In genomic region chr11:54834596-54834995, GRCm38 (mm10) we compare ENCODE assay signal across 15 mouse cellular contexts. TPM values are rescaled to one million over a fixed set of nuclear protein-coding genes. Genes with fewer than 3 reads are reported as not detected.
DNase-seq lines count a peak whose midpoint lies in the region; ATAC-seq and TF ChIP-seq lines count a peak whose summit lies in the region.
"Had no signal": no experiment of that assay in that cellular context is flagged by ENCODE, and none has a peak within 500 bp of the region (broad histone marks: within the 10 kb centered on the region; RNA-seq: fewer than 3 reads in every experiment).

No protein-coding gene starts in this region.

- no peak overlapping the region for H3K4me2 ChIP-seq in heart, embryonic 11.5 days
- H3K4me2 ChIP-seq: limb, embryonic 13.5 days had no signal

- no peak for ATAC-seq in heart, embryonic 11.5 days (replicated peaks; ENCODE audit: insufficient number of reproducible peaks, low FRiP score, low TSS enrichment)
- peak; percentile 35 for ATAC-seq in inflammation-experienced regulatory T-cells, adult 6 months

- no peak overlapping the region for H3K4me3 ChIP-seq in heart, adult 2 months
- no peak overlapping the region for H3K4me3 ChIP-seq in heart, embryonic 11.5 days (ENCODE audit: low read depth, low read length)
- no peak overlapping the region for H3K4me3 ChIP-seq in thymus, adult 2 months (ENCODE audit: control insufficient read depth, insufficient read depth, low read length)
- H3K4me3 ChIP-seq: hindbrain, embryonic 10.5 days; limb, embryonic 13.5 days had no signal

- no peak overlapping the region for H3K9ac ChIP-seq in heart, adult 2 months (ENCODE audit: low read depth, low read length)
- no peak overlapping the region for H3K9ac ChIP-seq in heart, embryonic 11.5 days (ENCODE audit: low read depth, low read length)
- H3K9ac ChIP-seq: limb, embryonic 13.5 days had no signal

- no peak for DNase-seq in heart, adult 2 months
- peak; percentile 33 for DNase-seq in thymus, adult 2 months
- DNase-seq in thymus, adult 18-20 months, result no peak
- DNase-seq in adrenal gland, postnatal 36 days, result no peak
- DNase-seq in heart, postnatal 14 days, result no peak
- DNase-seq in kidney, postnatal 25 days, result no peak
- DNase-seq: adrenal gland, postnatal 25 days; cerebellum, postnatal 36 days; gastrocnemius, postnatal 25 days; kidney, postnatal 4 days had no signal

- no peak for TF ChIP-seq POLR2A in heart, adult 2 months (IDR thresholded peaks at IDR 0.05; ENCODE audit: insufficient read depth, low read depth, low read length)
- no peak for TF ChIP-seq POLR2A in thymus, adult 2 months (IDR thresholded peaks at IDR 0.05; ENCODE audit: control insufficient read depth, extremely low read depth, insufficient read depth, low read length, poor library complexity)

- intact Hi-C loops in heart, adult 2 months (cut with DNase I), result no loop called here
- intact Hi-C loops in heart, postnatal 14 days (cut with DNase I), result no loop called here

- H3K9me3 ChIP-seq in heart, embryonic 11.5 days (replicated peaks; ENCODE audit: control insufficient read depth, low read length), result no peaks in the 10 kb centered on the region
- H3K9me3 ChIP-seq: hindbrain, embryonic 10.5 days; limb, embryonic 13.5 days had no signal

- TF ChIP-seq EP300 in heart, adult 2 months (IDR thresholded peaks at IDR 0.05; ENCODE audit: insufficient read depth, low read depth, low read length), result no peak

- H3K4me1 ChIP-seq in heart, adult 2 months (ENCODE audit: control insufficient read depth, insufficient read depth, low read length), result no peaks in the 10 kb centered on the region
- no peaks in the 10 kb centered on the region for H3K4me1 ChIP-seq in heart, embryonic 11.5 days (ENCODE audit: control insufficient read depth, insufficient read depth, low read length)
- peaks cover 11% of the 10 kb centered on the region for H3K4me1 ChIP-seq in thymus, adult 2 months (replicated peaks; ENCODE audit: control insufficient read depth, insufficient read depth, low read length)
- H3K4me1 ChIP-seq: limb, embryonic 13.5 days had no signal

- H3K36me3 ChIP-seq in heart, adult 2 months (ENCODE audit: control insufficient read depth, insufficient read depth, low read length), result no peaks in the 10 kb centered on the region
- H3K36me3 ChIP-seq in heart, embryonic 11.5 days (ENCODE audit: control insufficient read depth, insufficient read depth, low read length), result no peaks in the 10 kb centered on the region
- no peaks in the 10 kb centered on the region for H3K36me3 ChIP-seq in thymus, adult 2 months (ENCODE audit: control insufficient read depth, insufficient read depth, low read length)
- H3K36me3 ChIP-seq: hindbrain, embryonic 10.5 days had no signal

- H3K79me2 ChIP-seq in heart, adult 2 months (replicated peaks; ENCODE audit: control insufficient read depth, insufficient read depth, low read length), result no peaks in the 10 kb centered on the region

- TF ChIP-seq CTCF in heart, adult 2 months (IDR thresholded peaks at IDR 0.05), result peak; percentile 48
- TF ChIP-seq CTCF in thymus, adult 2 months (IDR thresholded peaks at IDR 0.05; ENCODE audit: borderline replicate concordance, control insufficient read depth, extremely low read depth, insufficient read depth, low read length, poor library complexity), result no peak

- WGBS in heart, adult 2 months, result 67% methylated on average over 2 of the region's 2 CpGs
- 54% methylated on average over 2 of the region's 2 CpGs for WGBS in heart, embryonic 11.5 days (ENCODE audit: insufficient replicate concordance)
- WGBS in thymus, adult 2 months, result 85% methylated on average over 2 of the region's 2 CpGs

- H3K27me3 ChIP-seq in heart, adult 2 months (ENCODE audit: control insufficient read depth, insufficient read depth, low read length), result no peaks in the 10 kb centered on the region
- H3K27me3 ChIP-seq in heart, embryonic 11.5 days (ENCODE audit: control insufficient read depth, insufficient read depth, low read length), result no peaks in the 10 kb centered on the region
- H3K27me3 ChIP-seq in thymus, adult 2 months (ENCODE audit: control insufficient read depth, insufficient read depth, low read length), result no peaks in the 10 kb centered on the region
- H3K27me3 ChIP-seq: CH12.LX; limb, embryonic 13.5 days had no signal

- no peak overlapping the region for H3K27ac ChIP-seq in heart, adult 2 months
- H3K27ac ChIP-seq in heart, embryonic 11.5 days (ENCODE audit: low read depth, low read length), result no peak overlapping the region
- H3K27ac ChIP-seq in thymus, adult 2 months (ENCODE audit: control insufficient read depth, insufficient read depth, low read length), result no peak overlapping the region
- H3K27ac ChIP-seq: limb, embryonic 13.5 days had no signal

RNA-seq across cellular contexts. Expression of gene Lyrm7, which starts 26.1 kb away (rescaled TPM):
- total RNA-seq in heart, adult 2 months (2021), result 10 to 100 TPM; 38.6 to 40.1 TPM
- 11.1 and 20.0 TPM in 2 replicates for polyA plus RNA-seq in heart, adult 2 months (2012; rRNA removed)
- 16.5 and 19.1 TPM in 2 replicates for polyA plus RNA-seq in heart, embryonic 11.5 days (2014; fragmentation: Nextera tagmentation; extraction: Ambion mirVana)
- 2.9 and 3.5 TPM in 2 replicates for polyA plus RNA-seq in thymus, adult 2 months (2012; rRNA removed)
- 1 to 10 TPM; 3.4 to 6.4 (median 3.7) TPM for polyA plus RNA-seq in inflammation-experienced regulatory T-cells, adult 6 months (2017; shearing (Covaris generic))
- total RNA-seq in adrenal gland, postnatal 36 days (2021), result 10 to 100 TPM; 10.8 to 11.6 TPM
- total RNA-seq in heart, postnatal 14 days (2021), result 10 to 100 TPM; 28.0 to 29.4 TPM

RNA-seq across cellular contexts. Expression of gene Hint1, which starts 31.6 kb away (rescaled TPM):
- total RNA-seq in heart, adult 2 months (2021), result 100 to 1,000 TPM; 258 to 297 TPM
- 477 and 498 TPM in 2 replicates for polyA plus RNA-seq in heart, adult 2 months (2012; rRNA removed)
- 632 and 639 TPM in 2 replicates for polyA plus RNA-seq in heart, embryonic 11.5 days (2014; fragmentation: Nextera tagmentation; extraction: Ambion mirVana)
- 322 and 336 TPM in 2 replicates for polyA plus RNA-seq in thymus, adult 2 months (2012; rRNA removed)
- polyA plus RNA-seq in inflammation-experienced regulatory T-cells, adult 6 months (2017; shearing (Covaris generic)), result 100 to 1,000 TPM; 423 to 700 (median 441) TPM
- 100 to 1,000 TPM; 331 to 395 TPM for total RNA-seq in adrenal gland, postnatal 36 days (2021)
- total RNA-seq in heart, postnatal 14 days (2021), result 100 to 1,000 TPM; 259 to 264 TPM

RNA-seq across cellular contexts. Expression of gene Cdc42se2, which starts 47.1 kb away (rescaled TPM):
- total RNA-seq in heart, adult 2 months (2021), result 10 to 100 TPM; 22.0 to 23.3 TPM
- polyA plus RNA-seq in heart, adult 2 months (2012; rRNA removed), result 24.7 and 41.3 TPM in 2 replicates
- 65.6 and 70.3 TPM in 2 replicates for polyA plus RNA-seq in heart, embryonic 11.5 days (2014; fragmentation: Nextera tagmentation; extraction: Ambion mirVana)
- 122 and 127 TPM in 2 replicates for polyA plus RNA-seq in thymus, adult 2 months (2012; rRNA removed)
- polyA plus RNA-seq in inflammation-experienced regulatory T-cells, adult 6 months (2017; shearing (Covaris generic)), result 100 to 1,000 TPM; 243 to 360 (median 322) TPM
- 10 to 100 TPM; 20.5 to 24.5 TPM for total RNA-seq in adrenal gland, postnatal 36 days (2021)
- total RNA-seq in heart, postnatal 14 days (2021), result 10 to 100 TPM; 28.8 to 28.9 TPM
